Mouse (Mus musculus) MEL (cell line): ENCODE measurements around the gene Stk35. TPM values are rescaled to one million over a fixed set of nuclear protein-coding genes. Genes with fewer than 3 reads are reported as not detected.
"Not testable (repeated sequence)": the region's sequence is repeated elsewhere in the genome, so short reads cannot be mapped to it uniquely, and the experiment has no call there.

Source experiments
- DNase-seq: peaks from one replicate; pipeline ENCODE4 v3.0.0; 2011; ENCODE audit warnings: low read depth, low spot score
- H3K27ac ChIP-seq: 2 replicates; pipeline ENCODE4 v1.5.1; 2012; ENCODE audit warnings: low read depth, mild to moderate bottlenecking, control low read depth, low read length, moderate library complexity; ENCODE audit not compliant: control insufficient read depth
- H3K27me3 ChIP-seq, 2 experiments: fragments of 150-350 bp in 1 of 2; sonication (generic) in 1 of 2; 2 replicates each; pipeline ENCODE4 v1.6.1; 2012; ENCODE audit warnings: low read length in 2 of 2, mild to moderate bottlenecking in 2 of 2, improper control_type of control experiment in 1 of 2, moderate library complexity in 1 of 2; ENCODE audit not compliant: insufficient read depth in 2 of 2, control insufficient read depth in 1 of 2
- H3K36me3 ChIP-seq, 2 experiments: 2 replicates each; pipeline ENCODE4 v1.6.1; 2012 to 2014; ENCODE audit warnings: low read length in 2 of 2, improper control_type of control experiment in 1 of 2, inconsistent platforms in 1 of 2, mild to moderate bottlenecking in 1 of 2; ENCODE audit not compliant: insufficient read depth in 2 of 2, control insufficient read depth in 1 of 2
- H3K4me1 ChIP-seq, 2 experiments: fragments of 150-350 bp in 1 of 2; sonication (generic) in 1 of 2; 2 replicates each; pipeline ENCODE4 v1.6.1; 2012; ENCODE audit warnings: low read length in 2 of 2, improper control_type of control experiment in 1 of 2, mild to moderate bottlenecking in 1 of 2; ENCODE audit not compliant: insufficient read depth in 2 of 2, control insufficient read depth in 1 of 2
- H3K4me3 ChIP-seq, 2 experiments: fragments of 150-350 bp in 1 of 2; sonication (generic) in 1 of 2; 2 replicates each; pipeline ENCODE4 v1.5.1; 2012; ENCODE audit warnings: low read depth in 2 of 2, low read length in 2 of 2, mild to moderate bottlenecking in 2 of 2, moderate library complexity in 2 of 2, control low read depth in 1 of 2, improper control_type of control experiment in 1 of 2; ENCODE audit not compliant: control insufficient read depth in 1 of 2, insufficient read depth in 1 of 2
- H3K79me2 ChIP-seq: 2 replicates; pipeline ENCODE4 v1.6.1; 2012; ENCODE audit warnings: mild to moderate bottlenecking, low read length, moderate library complexity; ENCODE audit not compliant: control insufficient read depth, poor library complexity, insufficient read depth
- H3K9ac ChIP-seq: 2 replicates; pipeline ENCODE4 v1.6.1; 2012; ENCODE audit warnings: low read depth, mild to moderate bottlenecking, control low read depth, low read length, moderate library complexity; ENCODE audit not compliant: control insufficient read depth, poor library complexity, severe bottlenecking
- H3K9me3 ChIP-seq: fragments of 150-350 bp; sonication (generic); replicated peaks from 2 replicates; pipeline ENCODE4 v1.6.1; 2012; ENCODE audit warnings: mild to moderate bottlenecking, low read length, improper control_type of control experiment, moderate library complexity; ENCODE audit not compliant: insufficient read depth
- CTCF ChIP-seq, 3 experiments: IDR thresholded peaks in 2 of 3; conservative IDR thresholded peaks in 1 of 3; 2 replicates each; pipeline ENCODE4 v1.5.1; 2011 to 2012; ENCODE audit warnings: low read length in 3 of 3, low read depth in 2 of 3, mild to moderate bottlenecking in 2 of 3, improper control_type of control experiment in 1 of 3, inconsistent platforms in 1 of 3, mixed read lengths in 1 of 3, moderate library complexity in 1 of 3; ENCODE audit not compliant: control insufficient read depth in 1 of 3, insufficient read depth in 1 of 3, poor library complexity in 1 of 3, severe bottlenecking in 1 of 3
- HCFC1 ChIP-seq: IDR thresholded peaks from 2 replicates; pipeline ENCODE4 v1.6.1; 2012; ENCODE audit warnings: low read depth, mild to moderate bottlenecking, inconsistent platforms, low read length, improper control_type of control experiment, moderate library complexity
- MAFK ChIP-seq: IDR thresholded peaks from 2 replicates; pipeline ENCODE4 v1.6.1; 2011; ENCODE audit warnings: low read depth, mild to moderate bottlenecking, low read length, improper control_type of control experiment, borderline replicate concordance
- MAZ ChIP-seq: IDR thresholded peaks from 2 replicates; pipeline ENCODE4 v1.6.1; 2012; ENCODE audit warnings: low read depth, mild to moderate bottlenecking, inconsistent platforms, low read length, improper control_type of control experiment
- MXI1 ChIP-seq: IDR thresholded peaks from 2 replicates; pipeline ENCODE4 v1.6.1; 2011; ENCODE audit warnings: mild to moderate bottlenecking, low read depth, low read length, improper control_type of control experiment
- NELFE ChIP-seq: IDR thresholded peaks from 2 replicates; pipeline ENCODE4 v1.6.1; 2011; ENCODE audit warnings: low read depth, low read length, improper control_type of control experiment
- SMC3 ChIP-seq: IDR thresholded peaks from 2 replicates; pipeline ENCODE4 v1.6.1; 2011; ENCODE audit warnings: low read depth, low read length, improper control_type of control experiment
- TBP ChIP-seq: IDR thresholded peaks from 2 replicates; pipeline ENCODE4 v1.8.0; 2011; ENCODE audit warnings: low read depth, low read length, improper control_type of control experiment
- USF1 ChIP-seq: IDR thresholded peaks from 2 replicates; pipeline ENCODE4 v1.6.1; 2014; ENCODE audit warnings: low read depth, mild to moderate bottlenecking, inconsistent platforms, low read length, improper control_type of control experiment, moderate library complexity
- polyA plus RNA-seq, 2 experiments: library from polyadenylated mRNA; stranded (reverse) in 1 of 2; unstranded in 1 of 2; fragments of >175 nt in 1 of 2; fragments of >200 nt in 1 of 2; gene quantifications; 2 replicates each; pipeline versions ENCODE4 v1.2.1 to v1.2.4; 2012; ENCODE audit warnings: low replicate concordance in 2 of 2, low read depth in 1 of 2; ENCODE audit not compliant: insufficient read length in 2 of 2, insufficient read depth in 1 of 2, missing spikeins in 1 of 2
- total RNA-seq: library from RNA; depleted of rRNA; stranded (reverse); fragments of 300-350 nt; gene quantifications from 2 replicates; pipeline ENCODE4 v1.2.3, GENCODE M21; 2012

The Stk35 gene
- total and polyA plus RNA-seq, 3 experiments, result 7.6 to 28.6 (median 26.6) TPM

- Histone ChIP-seq H3K27me3 (no peaks in the 10 kb centered on the region; a peak in 2 of 4 replicates), H3K79me2 (no peaks in the 10 kb centered on the region), H3K9me3 (no peaks in the 10 kb centered on the region), H3K36me3 (no peaks in the 10 kb centered on the region), H3K9ac (no peak overlapping the region), H3K4me1 (no peaks in the 10 kb centered on the region), H3K4me3 (no peak overlapping the region), H3K27ac (no peak overlapping the region)
- TF ChIP-seq MAFK (no peak), CTCF (IDR thresholded peaks at IDR 0.05 in 2 of 3, conservative IDR thresholded peaks at IDR 0.05 in 1 of 3; ENCODE audit: control insufficient read depth in 1 of 3, insufficient read depth in 1 of 3, low read depth in 2 of 3, low read length in 3 of 3, poor library complexity in 1 of 3, severe bottlenecking in 1 of 3) (no peak), MAZ (no peak), MXI1 (no peak), HCFC1 (no peak), NELFE (no peak)
- DNase-seq, result no peak
Observed at GRCm38 (mm10) chr2:129845826-129846225, 45.5 kb downstream of the Stk35 start.

GRCm38 (mm10) chr2:129846501-129846900 is 46.2 kb downstream of the Stk35 start:
- Histone ChIP-seq H3K79me2 (no peaks in the 10 kb centered on the region), H3K9ac (no peak overlapping the region), H3K4me1 (no peaks in the 10 kb centered on the region), H3K9me3 (no peaks in the 10 kb centered on the region), H3K27me3 (no peaks in the 10 kb centered on the region; a peak in 2 of 4 replicates), H3K27ac (no peak overlapping the region), H3K4me3 (no peak overlapping the region), H3K36me3 (no peaks in the 10 kb centered on the region)
- TF ChIP-seq MXI1, result no peak
- no peak for DNase-seq

GRCm38 (mm10) chr2:129849078-129849477 is 48.8 kb downstream of the Stk35 start:
- H3K4me3 ChIP-seq, H3K27ac ChIP-seq, H3K27me3 ChIP-seq, H3K79me2 ChIP-seq, H3K4me1 ChIP-seq, DNase-seq, H3K36me3 ChIP-seq, H3K9me3 ChIP-seq, H3K9ac ChIP-seq: not testable (repeated sequence)
- TF ChIP-seq CTCF (IDR thresholded peaks at IDR 0.05 in 2 of 3, conservative IDR thresholded peaks at IDR 0.05 in 1 of 3; ENCODE audit: control insufficient read depth in 1 of 3, insufficient read depth in 1 of 3, low read depth in 2 of 3, low read length in 3 of 3, poor library complexity in 1 of 3, severe bottlenecking in 1 of 3) (peak in 1 of 3 experiments; percentile 6; a peak in 1 of 6 replicates), SMC3 (peak; percentile 21; the same call in 1 of the 2 replicates)

GRCm38 (mm10) chr2:129851512-129851911 is 51.2 kb downstream of the Stk35 start:
- Histone ChIP-seq H3K4me1 (no peaks in the 10 kb centered on the region), H3K9me3 (no peaks in the 10 kb centered on the region), H3K79me2 (no peaks in the 10 kb centered on the region), H3K27ac (no peak overlapping the region), H3K4me3 (no peak overlapping the region), H3K27me3 (no peaks in the 10 kb centered on the region; a peak in 1 of 4 replicates), H3K36me3 (no peaks in the 10 kb centered on the region), H3K9ac (no peak overlapping the region)
- DNase-seq, result no peak
- TF ChIP-seq USF1, result no peak
- no peak for TF ChIP-seq TBP
